Mouse (Mus musculus) brain, embryonic 18.5 days (tissue): ENCODE data around the gene Pak4.
A peak's percentile ranks its signal among the peaks of the same experiment; 100 is the strongest.
"Not testable (repeated sequence)": the region's sequence is repeated elsewhere in the genome, so short reads cannot be mapped to it uniquely, and the experiment has no call there.

ENCODE experiments used
- DNase-seq: peaks from one replicate; pipeline ENCODE4 v3.0.0-alpha.2; 2012; ENCODE audit warnings: low read depth, low spot score

The Pak4 gene

GRCm38 (mm10) chr7:28597642-28598446 lies at the start of gene Pak4, which contains the start of gene Samd4b:
TSS of gene Pak4 (minus strand) at chr7:28598185.
TSS of gene Samd4b (minus strand) at chr7:28598144.
- DNase-seq: peak; percentile 97

DNA sequence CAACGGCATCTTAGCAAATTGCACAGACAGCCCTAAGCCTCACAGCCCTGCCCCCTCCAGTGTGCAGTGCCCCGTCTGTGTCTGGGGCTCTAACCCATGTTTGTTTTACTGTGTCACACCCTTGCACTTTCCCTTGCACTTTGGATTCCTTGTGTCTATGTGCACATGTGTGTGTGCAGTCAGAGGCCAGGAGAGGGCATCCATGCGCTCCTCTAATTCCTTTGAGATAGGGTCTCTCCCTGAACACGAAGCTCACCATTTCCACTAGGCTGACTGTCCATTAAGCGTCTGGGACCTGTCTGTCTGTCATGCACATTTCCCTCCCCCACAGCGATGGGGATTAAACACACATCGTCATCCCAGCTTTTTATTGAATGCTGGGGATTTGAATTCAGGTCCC lies 49.0 kb upstream of the Pak4 start:
- no peak for DNase-seq

DNA sequence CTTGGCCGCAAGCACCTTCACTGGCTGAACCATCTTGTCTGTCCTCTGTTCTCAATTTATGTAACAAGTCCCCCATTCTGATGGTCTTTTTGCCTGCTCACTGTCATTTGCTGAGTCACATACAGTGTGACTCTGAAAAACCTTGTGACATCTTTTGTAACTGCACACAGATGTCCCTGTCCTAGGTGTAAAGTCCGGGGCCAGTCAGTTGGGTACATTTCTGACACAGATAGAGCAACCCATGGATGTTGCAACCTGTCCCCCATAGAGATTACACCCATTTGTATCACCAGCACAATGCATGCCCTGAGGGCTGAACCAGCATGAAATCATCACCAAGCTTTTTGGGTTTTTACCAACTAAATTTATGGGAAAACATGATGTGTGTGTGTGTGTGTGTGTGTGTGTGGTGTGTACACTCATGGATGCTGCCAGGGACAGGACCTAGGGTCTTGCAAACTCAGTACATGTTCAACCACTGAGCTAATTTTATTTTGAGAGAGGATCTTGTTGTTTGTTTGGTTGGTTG lies 48.0 kb upstream of the Pak4 start:
- DNase-seq: no peak

DNA sequence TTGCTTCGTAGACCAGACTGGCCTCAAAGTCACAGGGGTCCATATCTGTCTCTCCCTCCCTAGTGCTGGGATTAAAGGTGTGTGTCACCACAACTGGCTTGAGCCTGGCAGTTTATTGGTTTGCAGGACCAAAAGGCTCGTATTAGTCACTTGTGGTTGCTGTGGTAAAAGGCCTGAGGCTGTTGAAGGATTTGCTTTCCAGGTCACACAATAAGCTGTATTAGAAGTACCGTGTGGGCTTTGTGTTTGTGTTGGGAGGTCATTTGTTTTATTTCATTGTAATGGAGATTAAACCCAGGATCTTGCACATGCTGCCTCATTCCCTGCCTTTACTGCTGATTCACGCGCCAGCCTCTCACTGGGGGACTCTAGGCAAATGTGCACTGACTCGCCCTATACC lies 47.4 kb upstream of the Pak4 start:
- DNase-seq: no peak

DNA sequence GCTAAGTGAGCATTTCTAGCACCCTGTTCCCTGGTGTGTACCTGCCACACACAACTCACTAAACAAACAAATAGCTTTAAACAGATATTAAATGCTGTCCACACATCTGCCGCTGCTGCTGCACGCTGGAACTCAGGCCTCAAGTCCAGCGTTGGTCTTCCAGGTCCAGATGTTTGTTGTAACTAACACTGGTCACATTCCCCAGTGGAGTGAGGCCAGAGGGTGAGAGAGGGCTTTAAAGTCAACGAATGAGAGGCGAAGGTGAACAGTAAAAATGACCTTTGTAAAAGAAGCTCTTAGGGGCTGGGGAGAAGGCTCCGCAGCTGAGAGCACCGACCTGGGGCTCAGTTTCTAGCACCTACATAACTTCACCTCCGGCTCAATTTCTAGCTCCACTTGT lies 43.6 kb upstream of the Pak4 start:
- DNase-seq: no peak

DNA sequence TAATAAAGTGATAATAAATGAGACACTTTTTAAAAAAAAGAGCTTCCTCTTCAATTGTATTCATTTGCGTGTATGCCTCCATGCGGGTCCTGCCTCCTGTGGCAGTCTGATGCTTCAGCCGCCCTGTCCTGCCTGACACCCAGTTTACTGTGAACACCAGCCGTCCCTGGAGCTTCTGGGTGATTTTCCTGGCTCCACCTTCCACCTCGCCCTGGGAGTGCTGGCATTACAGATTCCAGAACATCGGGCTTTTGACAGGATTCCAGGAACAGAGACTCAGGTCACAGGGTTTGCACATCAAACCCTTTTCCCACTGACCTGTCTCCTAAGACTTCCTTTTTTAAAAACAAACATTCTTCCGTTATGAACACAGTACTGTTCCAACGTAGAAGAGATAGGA lies 39.5 kb upstream of the Pak4 start:
- no peak for DNase-seq

GRCm38 (mm10) chr7:28634128-28634527 lies 36.1 kb upstream of the Pak4 start:
- DNase-seq: no peak

DNA sequence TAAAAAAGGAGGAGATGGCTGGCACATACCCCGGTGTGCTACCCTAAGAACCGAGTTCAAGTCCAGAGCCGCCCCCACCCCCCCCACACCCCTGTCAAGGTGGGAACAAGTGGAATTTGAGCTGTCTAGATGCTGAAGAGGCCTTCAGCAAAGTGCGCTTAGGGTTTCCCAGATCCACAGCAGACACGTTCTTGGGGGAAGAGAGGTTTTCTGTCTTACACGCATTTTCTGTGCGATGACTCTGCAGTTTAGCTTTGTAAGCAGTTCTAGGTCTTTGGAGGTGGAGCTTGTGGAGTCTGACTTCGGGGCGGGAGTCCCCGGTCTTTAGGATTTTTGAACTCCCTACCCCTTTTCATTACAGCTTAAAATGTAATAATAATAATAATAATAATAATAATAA lies 33.1 kb upstream of the Pak4 start, which contains the start of gene Acp7:
TSS of gene Acp7 (minus strand) at position 260 of the 400 bp plus-strand sequence.
- no peak for DNase-seq

DNA sequence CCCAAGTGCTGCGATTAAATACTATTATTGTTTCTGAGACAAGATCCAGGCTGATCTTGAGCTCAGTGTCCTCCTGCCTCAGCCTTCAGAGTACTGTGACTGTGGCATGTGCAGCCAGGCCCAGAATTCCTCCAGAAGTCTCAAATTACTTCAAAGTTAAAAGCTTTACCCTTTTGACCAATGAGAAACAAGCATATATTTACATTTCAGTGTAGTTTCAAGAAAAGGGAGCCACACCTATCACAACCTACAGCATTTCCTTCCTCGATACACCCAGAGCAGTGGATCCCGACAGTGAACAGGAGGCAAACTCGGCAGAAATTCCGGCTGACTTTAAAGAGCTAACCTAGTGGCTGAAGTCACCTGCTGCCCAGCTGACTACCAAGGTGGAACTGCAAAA lies 26.8 kb upstream of the Pak4 start:
- no peak for DNase-seq

GRCm38 (mm10) chr7:28619098-28619715 lies 21.2 kb upstream of the Pak4 start:
- DNase-seq: no peak

- DNase-seq: no peak
Measured at GRCm38 (mm10) chr7:28605951-28606350, 8.0 kb upstream of the Pak4 start.

DNA sequence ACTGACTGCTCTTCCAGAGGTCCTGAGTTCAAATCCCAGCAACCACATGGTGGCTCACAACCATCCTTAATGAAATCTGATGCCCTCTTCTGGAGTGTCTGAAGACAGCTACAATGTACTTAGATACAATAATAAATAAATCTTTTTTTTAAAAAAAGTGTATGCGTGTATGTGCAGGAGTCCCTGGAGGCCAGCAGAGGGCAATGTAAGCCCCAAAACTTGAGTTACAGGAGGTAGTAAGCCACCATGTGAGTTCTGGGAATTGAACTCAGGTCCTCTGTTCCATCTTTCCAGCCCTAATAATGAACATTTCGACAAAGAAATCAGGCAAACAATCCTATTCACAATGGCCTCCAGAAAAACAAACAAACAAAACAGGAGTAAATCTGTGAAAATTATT lies 5.8 kb upstream of the Pak4 start:
- DNase-seq: not testable (repeated sequence)

GRCm38 (mm10) chr7:28603136-28603535 lies 5.2 kb upstream of the Pak4 start:
- no peak for DNase-seq

- DNase-seq: no peak
Measured at GRCm38 (mm10) chr7:28601668-28602067, 3.7 kb upstream of the Pak4 start.

GRCm38 (mm10) chr7:28601029-28601428 lies 3.0 kb upstream of the Pak4 start:
- DNase-seq: no peak

DNA sequence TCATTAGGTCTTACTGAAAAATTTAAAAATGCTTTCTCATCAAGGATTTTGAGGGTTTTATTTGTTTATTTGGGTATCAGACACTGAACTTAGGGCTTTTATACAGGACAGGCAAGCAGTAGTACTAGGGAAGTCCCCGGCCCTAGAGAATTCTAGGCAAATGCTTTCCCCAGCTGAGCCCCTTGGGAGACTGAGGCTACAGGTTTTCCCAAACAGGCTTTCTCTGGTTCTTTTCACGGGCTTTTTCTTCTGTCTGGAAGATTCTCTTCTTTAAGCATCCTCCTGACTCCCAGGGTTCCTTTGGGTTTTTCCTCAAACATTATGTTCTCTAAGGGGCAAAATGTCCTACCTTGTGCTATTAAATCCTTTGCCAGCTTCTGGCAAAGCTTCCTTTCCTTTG lies 966 bp upstream of the Pak4 start:
- no peak for DNase-seq

DNA sequence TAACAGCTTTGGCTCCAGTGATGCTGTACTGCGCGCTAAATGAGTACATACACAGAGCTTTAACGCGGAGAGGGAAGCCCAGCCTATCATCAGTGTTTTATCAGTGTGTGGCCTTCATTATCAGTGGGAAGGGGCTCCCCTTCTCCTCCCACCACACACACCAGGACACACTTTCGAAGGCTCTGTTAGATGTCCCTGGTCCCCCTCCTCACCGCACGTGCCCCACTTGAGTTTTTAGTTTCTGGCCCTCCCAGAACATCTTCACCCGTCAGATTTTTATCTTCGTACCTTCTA lies 761 bp downstream of the Pak4 start:
- no peak for DNase-seq

DNA sequence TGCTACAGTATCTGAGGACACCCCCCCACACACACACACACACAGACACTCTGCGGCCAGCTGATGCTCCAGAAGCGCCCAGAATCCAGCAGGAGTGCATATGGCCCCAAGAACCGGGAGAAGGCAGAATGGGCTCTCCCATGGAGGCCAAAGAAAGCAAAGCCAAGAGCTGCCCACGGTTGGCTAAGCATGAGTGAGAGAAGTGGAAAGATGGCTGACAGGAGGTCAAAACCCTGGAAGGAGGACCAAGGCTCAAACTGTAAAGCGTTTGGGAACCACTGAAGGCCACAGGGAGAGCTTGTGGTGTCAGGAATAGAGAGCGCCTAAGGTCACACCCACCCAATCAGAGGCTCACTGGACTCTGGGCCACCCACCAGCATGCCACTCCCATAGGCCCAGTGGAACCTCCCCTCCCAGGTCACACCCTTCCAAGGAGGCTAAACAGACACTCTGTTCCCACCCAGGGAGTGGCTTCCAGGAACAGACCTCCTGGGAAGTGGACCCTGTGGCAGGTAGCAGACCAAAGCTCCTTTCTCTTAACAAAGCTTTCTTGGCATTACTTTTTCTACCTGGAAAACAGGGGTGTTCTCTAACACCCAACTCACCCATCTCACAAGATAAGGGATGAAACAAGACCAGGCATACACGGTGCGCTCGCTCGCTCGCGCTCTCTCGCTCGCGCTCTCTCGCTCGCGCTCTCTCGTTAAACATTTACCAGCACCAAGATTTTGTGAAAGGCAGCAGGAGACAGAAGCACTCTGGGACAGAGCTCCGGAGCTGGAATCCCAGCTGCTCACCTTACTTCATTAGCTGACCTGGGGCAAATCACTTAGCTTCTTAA lies 1.3 kb downstream of the Pak4 start:
- no peak for DNase-seq

DNA sequence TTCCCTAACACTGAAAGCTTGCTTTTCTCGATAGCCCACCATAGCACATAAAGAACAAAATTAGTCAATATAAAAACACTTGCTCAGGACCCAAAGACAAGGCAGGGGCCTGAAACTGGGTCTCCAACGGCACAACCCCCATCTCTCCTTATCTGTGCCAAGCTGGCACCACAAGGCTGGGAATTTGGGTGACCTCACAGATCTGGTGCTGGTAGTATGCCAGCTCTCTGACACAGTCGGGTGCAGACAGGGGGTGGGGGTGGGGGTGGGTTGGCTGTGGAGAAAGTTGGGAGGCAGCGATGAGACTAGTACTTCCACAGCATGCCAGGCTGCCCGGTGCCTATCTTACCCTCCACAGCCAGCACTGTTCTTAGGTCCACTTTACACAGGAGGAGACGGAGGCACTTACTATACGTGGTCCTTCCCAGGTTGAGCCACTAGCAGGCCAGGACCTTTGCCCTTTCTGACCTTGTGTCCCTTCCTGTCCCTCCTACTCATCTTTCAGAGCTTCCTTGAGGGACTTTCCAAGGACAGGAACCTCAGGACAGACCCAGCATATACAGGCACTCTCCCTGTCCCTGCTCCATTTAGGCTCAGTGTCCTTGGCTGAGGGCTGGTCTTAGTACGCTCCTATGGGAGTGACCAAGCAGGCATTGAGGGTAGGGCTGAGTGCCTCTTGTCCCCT lies 2.1 kb downstream of the Pak4 start:
- DNase-seq: no peak

- no peak for DNase-seq
Measured at GRCm38 (mm10) chr7:28593206-28594111, 4.5 kb downstream of the Pak4 start.

- DNase-seq: no peak
Measured at GRCm38 (mm10) chr7:28591862-28592261, 6.1 kb downstream of the Pak4 start.
